ENCODE assay signal across 20 mouse cellular contexts in the genomic region with DNA sequence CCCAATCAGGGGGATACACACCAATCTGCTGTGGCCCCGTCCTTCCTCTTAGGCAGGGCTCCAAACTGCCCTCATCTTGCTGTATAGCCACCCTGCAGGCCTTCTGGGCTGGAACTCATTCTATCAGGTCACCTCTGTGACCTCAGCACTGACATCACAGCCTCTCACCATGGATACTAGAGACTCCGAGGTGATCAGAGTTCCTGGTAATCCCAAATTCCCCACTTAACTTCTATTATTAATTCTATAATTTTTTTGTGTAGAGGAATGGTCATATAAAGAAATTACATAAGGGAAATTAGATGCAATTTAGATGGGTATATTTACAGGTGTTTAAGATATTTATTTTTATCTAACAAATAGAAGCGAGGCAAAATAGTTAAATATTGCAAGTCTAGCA. TPM values are rescaled to one million over a fixed set of nuclear protein-coding genes. Genes with fewer than 3 reads are reported as not detected.
A peak's percentile ranks its signal among the peaks of the same experiment; 100 is the strongest.
DNase-seq lines count a peak whose midpoint lies in the region; TF ChIP-seq lines count a peak whose summit lies in the region.
"Had no signal": no experiment of that assay in that cellular context is flagged by ENCODE, and none has a peak within 500 bp of the region (broad histone marks: within the 10 kb centered on the region; RNA-seq: fewer than 3 reads in every experiment).

TSS of gene Ubqln3 (minus strand) at position 101 of the 400 bp plus-strand sequence.

- no peaks in the 10 kb centered on the region for H3K4me1 ChIP-seq in testis, adult 2 months (ENCODE audit: control insufficient read depth, insufficient read depth, low read length)

- DNase-seq in testis, postnatal 10 days (ENCODE audit: low spot score), result no peak
- DNase-seq: adrenal gland, adult 2 months; adrenal gland, adult 8-10 months; adrenal gland, postnatal 10 days; adrenal gland, postnatal 14 days; adrenal gland, postnatal 25 days; adrenal gland, postnatal 36 days; B cell, adult 2 months; cerebellum, adult 11 months; cerebellum, adult 11-12 months; cerebellum, adult 18-20 months; cerebellum, adult 2 months had no signal

- no peaks in the 10 kb centered on the region for H3K27me3 ChIP-seq in testis, adult 2 months (ENCODE audit: control insufficient read depth, insufficient read depth, low read length)
- H3K27me3 ChIP-seq: CH12.LX, Patski had no signal

- H3K4me3 ChIP-seq in testis, adult 2 months (ENCODE audit: control insufficient read depth, low read depth, low read length), result peak within 1 kb of the TSS; percentile 64

- peak; percentile 57; the same call in 1 of the 2 replicates for TF ChIP-seq POLR2A in testis, adult 2 months (IDR thresholded peaks at IDR 0.05; ENCODE audit: control insufficient read depth, low read depth, low read length)

- H3K36me3 ChIP-seq in testis, adult 2 months (ENCODE audit: control insufficient read depth, insufficient read depth, low read length), result no peaks in the 10 kb centered on the region
- H3K36me3 ChIP-seq: G1E had no signal

- TF ChIP-seq CTCF in testis, adult 2 months (IDR thresholded peaks at IDR 0.05; ENCODE audit: control insufficient read depth, insufficient read depth, insufficient replicate concordance, low read depth, low read length), result no peak

- peak within 1 kb of the TSS; percentile 52; the same call in 1 of the 2 replicates for H3K27ac ChIP-seq in testis, adult 2 months (ENCODE audit: control insufficient read depth, insufficient read depth, low read depth, low read length)

RNA-seq across cellular contexts. Expression of gene Ubqln3, which starts in this region (rescaled TPM):
- polyA plus RNA-seq in testis, adult 2 months (2012; rRNA removed), result 434 and 492 TPM in 2 replicates
- polyA plus RNA-seq: activated CD4-positive, CD25-positive, alpha-beta regulatory T cell, adult 4 months; adrenal gland, adult 2 months; brain, embryonic 14.5 days; C2C12; CD4-positive, CD25-positive, alpha-beta regulatory T cell, adult 4 months; cerebellum, adult 2 months; G1E; Patski had no signal
